15 mouse cellular contexts compared by ENCODE assay signal in the genomic region with DNA sequence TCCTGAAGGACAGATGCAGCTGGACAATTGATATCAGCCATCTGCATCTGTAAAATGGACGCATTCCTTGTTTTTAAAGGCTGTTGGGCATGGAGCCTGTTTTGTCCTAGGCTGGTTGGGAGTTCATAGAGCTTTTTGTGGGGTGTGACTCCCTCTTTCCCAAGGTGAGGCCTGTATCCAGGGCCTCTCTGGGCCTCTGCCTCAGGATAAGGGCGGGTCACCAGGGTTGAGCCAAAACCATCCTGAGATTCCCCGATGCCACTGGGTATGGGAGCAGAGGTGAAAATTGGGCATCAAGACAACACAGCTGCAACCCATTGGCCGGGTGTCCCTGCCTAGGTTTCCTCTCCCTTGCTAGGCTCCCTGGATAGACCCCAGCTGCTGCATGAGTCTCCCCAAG. TPM values are rescaled to one million over a fixed set of nuclear protein-coding genes. Genes with fewer than 3 reads are reported as not detected.
DNase-seq lines count a peak whose midpoint lies in the region; ATAC-seq and TF ChIP-seq lines count a peak whose summit lies in the region.
"Had no signal": no experiment of that assay in that cellular context is flagged by ENCODE, and none has a peak within 500 bp of the region (broad histone marks: within the 10 kb centered on the region; RNA-seq: fewer than 3 reads in every experiment).

No protein-coding gene starts in this region.

- no peak overlapping the region for H3K4me2 ChIP-seq in forebrain, embryonic 15.5 days (replicated peaks)
- no peak overlapping the region for H3K4me2 ChIP-seq in forebrain, embryonic 16.5 days (ENCODE audit: low read length)
- no peak overlapping the region for H3K4me2 ChIP-seq in kidney, postnatal 0 days (ENCODE audit: low read length)
- H3K4me2 ChIP-seq in embryonic facial prominence, embryonic 15.5 days (replicated peaks) = peak overlapping the region; percentile 21
- no peak overlapping the region for H3K4me2 ChIP-seq in limb, embryonic 14.5 days (replicated peaks; ENCODE audit: low read depth, low read length, severe bottlenecking)
- H3K4me2 ChIP-seq: lung, embryonic 15.5 days had no signal

- H3K9ac ChIP-seq in forebrain, embryonic 15.5 days (replicated peaks) = no peak overlapping the region
- H3K9ac ChIP-seq in forebrain, embryonic 16.5 days (replicated peaks; ENCODE audit: low read depth, low read length) = no peak overlapping the region
- 0 out of 2 replicates have a peak overlapping the region, but pooled peaks have one; percentile 9 for H3K9ac ChIP-seq in kidney, postnatal 0 days (ENCODE audit: low read depth, low read length)
- H3K9ac ChIP-seq in embryonic facial prominence, embryonic 15.5 days = no peak overlapping the region
- H3K9ac ChIP-seq in limb, embryonic 14.5 days (ENCODE audit: low read depth, low read length, severe bottlenecking) = peak overlapping the region; percentile 28; the same call in 1 of the 2 replicates
- H3K9ac ChIP-seq: lung, embryonic 15.5 days had no signal

- 78% methylated on average over 4 of the region's 4 CpGs for WGBS in forebrain, embryonic 15.5 days
- WGBS in forebrain, embryonic 16.5 days = 80% methylated on average over 4 of the region's 4 CpGs
- 65% methylated on average over 4 of the region's 4 CpGs for WGBS in kidney, postnatal 0 days
- 56% methylated on average over 4 of the region's 4 CpGs for WGBS in embryonic facial prominence, embryonic 15.5 days
- WGBS in limb, embryonic 14.5 days = 80% methylated on average over 4 of the region's 4 CpGs

- no peak for TF ChIP-seq CTCF in kidney, postnatal 0 days (IDR thresholded peaks at IDR 0.05; ENCODE audit: low read depth)

- H3K27ac ChIP-seq in forebrain, embryonic 15.5 days (replicated peaks) = peak overlapping the region; percentile 35; the same call in 1 of the 2 replicates
- no peak overlapping the region; the same call in 1 of the 2 replicates for H3K27ac ChIP-seq in forebrain, embryonic 16.5 days (ENCODE audit: low read length)
- no peak overlapping the region for H3K27ac ChIP-seq in kidney, postnatal 0 days
- H3K27ac ChIP-seq in embryonic facial prominence, embryonic 15.5 days (replicated peaks) = peak overlapping the region; percentile 53
- 0 out of 2 replicates have a peak overlapping the region, but pooled peaks have one; percentile 3 for H3K27ac ChIP-seq in limb, embryonic 14.5 days (replicated peaks; ENCODE audit: low read depth, low read length)
- H3K27ac ChIP-seq: lung, embryonic 15.5 days had no signal

- H3K27me3 ChIP-seq in forebrain, embryonic 15.5 days = no peaks in the 10 kb centered on the region
- no peaks in the 10 kb centered on the region for H3K27me3 ChIP-seq in forebrain, embryonic 16.5 days (replicated peaks; ENCODE audit: control insufficient read depth, insufficient read depth, low read length)
- no peaks in the 10 kb centered on the region for H3K27me3 ChIP-seq in kidney, postnatal 0 days (ENCODE audit: insufficient read depth, low read length)
- H3K27me3 ChIP-seq in embryonic facial prominence, embryonic 15.5 days = no peaks in the 10 kb centered on the region
- H3K27me3 ChIP-seq in limb, embryonic 14.5 days (ENCODE audit: control insufficient read depth, insufficient read depth, low read length) = no peaks in the 10 kb centered on the region
- H3K27me3 ChIP-seq: lung, embryonic 15.5 days had no signal

- H3K4me3 ChIP-seq in forebrain, embryonic 15.5 days = no peak overlapping the region
- no peak overlapping the region for H3K4me3 ChIP-seq in forebrain, embryonic 16.5 days (replicated peaks; ENCODE audit: low read length)
- no peak overlapping the region for H3K4me3 ChIP-seq in kidney, postnatal 0 days (replicated peaks; ENCODE audit: low read depth, low read length)
- no peak overlapping the region for H3K4me3 ChIP-seq in embryonic facial prominence, embryonic 15.5 days (replicated peaks)
- no peak overlapping the region for H3K4me3 ChIP-seq in limb, embryonic 14.5 days (replicated peaks; ENCODE audit: low read length)
- H3K4me3 ChIP-seq: lung, embryonic 15.5 days had no signal

- no peak for DNase-seq in kidney, postnatal 0 days (ENCODE audit: low spot score)
- DNase-seq in kidney, postnatal 36 days = no peak
- DNase-seq in limb, embryonic 14.5 days (ENCODE audit: low spot score) = no peak
- no peak for DNase-seq in right cerebral cortex, adult 18-20 months
- DNase-seq: adrenal gland, postnatal 14 days; B cell, adult 2 months; gastrocnemius, postnatal 10 days; left cerebral cortex, postnatal 4 days; right cerebral cortex, postnatal 25 days; thymus, postnatal 4 days had no signal

- no peaks in the 10 kb centered on the region for H3K36me3 ChIP-seq in forebrain, embryonic 15.5 days
- H3K36me3 ChIP-seq in forebrain, embryonic 16.5 days (ENCODE audit: control insufficient read depth, insufficient read depth) = no peaks in the 10 kb centered on the region
- no peaks in the 10 kb centered on the region for H3K36me3 ChIP-seq in kidney, postnatal 0 days (ENCODE audit: insufficient read depth, low read length)
- H3K36me3 ChIP-seq in embryonic facial prominence, embryonic 15.5 days = no peaks in the 10 kb centered on the region
- H3K36me3 ChIP-seq in limb, embryonic 14.5 days (ENCODE audit: control insufficient read depth, insufficient read depth, low read length) = no peaks in the 10 kb centered on the region
- H3K36me3 ChIP-seq: lung, embryonic 15.5 days had no signal

- ATAC-seq in forebrain, embryonic 15.5 days (replicated peaks) = no peak
- no peak for ATAC-seq in forebrain, embryonic 16.5 days
- ATAC-seq in kidney, postnatal 0 days (replicated peaks; ENCODE audit: low FRiP score, low read depth) = no peak
- no peak for ATAC-seq in embryonic facial prominence, embryonic 15.5 days (ENCODE audit: insufficient number of reproducible peaks, low FRiP score, low TSS enrichment, low read depth)
- no peak for ATAC-seq in limb, embryonic 14.5 days (ENCODE audit: low FRiP score, low read depth)
- ATAC-seq in cerebellum, adult (ENCODE audit: insufficient number of reproducible peaks, low FRiP score, low TSS enrichment) = no peak

- peaks cover 44% of the 10 kb centered on the region for H3K4me1 ChIP-seq in forebrain, embryonic 15.5 days
- peaks cover 32% of the 10 kb centered on the region for H3K4me1 ChIP-seq in forebrain, embryonic 16.5 days (replicated peaks; ENCODE audit: control insufficient read depth, insufficient read depth, low read length)
- peaks cover 53% of the 10 kb centered on the region for H3K4me1 ChIP-seq in kidney, postnatal 0 days (replicated peaks; ENCODE audit: insufficient read depth, low read length)
- peaks cover 85% of the 10 kb centered on the region for H3K4me1 ChIP-seq in embryonic facial prominence, embryonic 15.5 days
- peaks cover 79% of the 10 kb centered on the region for H3K4me1 ChIP-seq in limb, embryonic 14.5 days (ENCODE audit: control insufficient read depth, insufficient read depth, low read length)

- no peaks in the 10 kb centered on the region for H3K9me3 ChIP-seq in forebrain, embryonic 15.5 days
- H3K9me3 ChIP-seq in forebrain, embryonic 16.5 days (ENCODE audit: control insufficient read depth, low read length) = no peaks in the 10 kb centered on the region
- no peaks in the 10 kb centered on the region for H3K9me3 ChIP-seq in kidney, postnatal 0 days (replicated peaks; ENCODE audit: low read length)
- no peaks in the 10 kb centered on the region for H3K9me3 ChIP-seq in embryonic facial prominence, embryonic 15.5 days (replicated peaks)
- no peaks in the 10 kb centered on the region for H3K9me3 ChIP-seq in limb, embryonic 14.5 days (ENCODE audit: control insufficient read depth, low read length)
- H3K9me3 ChIP-seq: lung, embryonic 15.5 days had no signal

- no peak for TF ChIP-seq POLR2A in limb, embryonic 14.5 days (IDR thresholded peaks at IDR 0.05; ENCODE audit: borderline replicate concordance, extremely low read depth, insufficient read depth, insufficient read length)

RNA-seq across cellular contexts. Expression of a gene that starts 5.2 kb away (rescaled TPM):
- polyA plus RNA-seq in forebrain, embryonic 15.5 days (2015; fragmentation: Nextera tagmentation; extraction: Ambion mirVana) = 3.2 TPM in 2 replicates
- 2.4 and 3.4 TPM in 2 replicates for polyA plus RNA-seq in forebrain, embryonic 16.5 days (2015; fragmentation: Nextera tagmentation; extraction: Ambion mirVana)
- 9.4 and 9.6 TPM in 2 replicates for polyA plus RNA-seq in kidney, postnatal 0 days (2015; fragmentation: Nextera tagmentation; extraction: Ambion mirVana)
- 18.7 and 22.4 TPM in 2 replicates for polyA plus RNA-seq in embryonic facial prominence, embryonic 15.5 days (2015; fragmentation: Nextera tagmentation; extraction: Ambion mirVana)
- 56.8 and 80.3 TPM in 2 replicates for polyA plus RNA-seq in limb, embryonic 14.5 days (2012; rRNA removed)
- 13.8 and 17.0 TPM in 2 replicates for polyA plus RNA-seq in limb, embryonic 14.5 days (2014; fragmentation: Nextera tagmentation; extraction: Ambion mirVana)

Comparison
In these comparisons a context has a peak if more than half of its experiments do, and no peak if none do; other contexts are left out.
1. H3K27ac ChIP-seq: peak in forebrain, embryonic 15.5 days (single experiment), embryonic facial prominence, embryonic 15.5 days (single experiment) and limb, embryonic 14.5 days (single experiment); none in forebrain, embryonic 16.5 days (single experiment) and kidney, postnatal 0 days (single experiment).
2. H3K9ac ChIP-seq: peak in kidney, postnatal 0 days (single experiment) and limb, embryonic 14.5 days (single experiment); none in forebrain, embryonic 15.5 days (single experiment), forebrain, embryonic 16.5 days (single experiment) and embryonic facial prominence, embryonic 15.5 days (single experiment).